Mouse (Mus musculus) layer of hippocampus, adult 18-20 months (tissue): ENCODE data around the gene Pycard. TPM values are rescaled to one million over a fixed set of nuclear protein-coding genes. Genes with fewer than 3 reads are reported as not detected.
"Not testable (repeated sequence)": the region's sequence is repeated elsewhere in the genome, so short reads cannot be mapped to it uniquely, and the experiment has no call there.

Experiments
- DNase-seq, 2 experiments: peaks; one replicate each; pipeline ENCODE4 v3.0.0; 2022; ENCODE audit warnings: low spot score in 2 of 2
- total RNA-seq, 2 experiments: library from RNA; stranded (reverse); gene quantifications; 2 replicates each; pipeline ENCODE4 v1.2.3; 2021

Pycard gene
- total RNA-seq, 2 experiments from 2014 or later = 2.1 to 3.2 TPM

- no peak for DNase-seq
Measured at GRCm38 (mm10) chr7:127944614-127945013, 49.1 kb downstream of the Pycard start.

GRCm38 (mm10) chr7:127942097-127942496, 51.6 kb downstream of the Pycard start:
- not testable (repeated sequence) for DNase-seq

Other genes with a start within 250 kb of the Pycard start
- gene Fbxl19, start 249.3 kb downstream of the Pycard start, total RNA-seq = 10 to 100 TPM; 59.2 to 59.7 TPM
- 10 to 100 TPM; 25.9 to 29.3 TPM for gene Orai3, start 224.1 kb downstream of the Pycard start, total RNA-seq
- gene Setd1a, start 217.2 kb downstream of the Pycard start, total RNA-seq = 10 to 100 TPM; 35.4 to 44.6 TPM
- 1 to 10 TPM; 4.1 to 5.2 TPM for gene Gm49388, start 208.3 kb downstream of the Pycard start, total RNA-seq
- 1 to 10 TPM; 6.3 to 7.8 TPM for gene Hsd3b7, start 193.3 kb downstream of the Pycard start, total RNA-seq
- 10 to 100 TPM; 65.6 to 68.6 TPM for gene Stx4a, start 169.6 kb downstream of the Pycard start, total RNA-seq
- 100 to 1,000 TPM; 335 to 338 TPM for gene Stx1b, start 169.3 kb downstream of the Pycard start, total RNA-seq
- gene Zfp646, start 117.6 kb downstream of the Pycard start, total RNA-seq = 10 to 100 TPM; 34.6 to 35.9 TPM
- 10 to 100 TPM; 20.9 to 25.7 TPM for gene Zfp668, start 117.0 kb downstream of the Pycard start, total RNA-seq
- gene Prss53, start 102.9 kb downstream of the Pycard start, total RNA-seq = 1 to 10 TPM; 2.8 to 3.3 TPM
- not detected for gene Gm21974, start 98.4 kb downstream of the Pycard start, total RNA-seq
- 10 to 100 TPM; 22.9 to 30.8 TPM for gene Vkorc1, start 98.2 kb downstream of the Pycard start, total RNA-seq
- 10 to 100 TPM; 41.4 to 42.4 TPM for gene Bckdk, start 89.8 kb downstream of the Pycard start, total RNA-seq
- gene Kat8, start 81.4 kb downstream of the Pycard start, total RNA-seq = 10 to 100 TPM; 29.8 to 30.9 TPM
- gene Prss8, start 63.8 kb downstream of the Pycard start, total RNA-seq = under 1 TPM; 0.25 to 0.46 TPM
- gene Prss36, start 47.1 kb downstream of the Pycard start, total RNA-seq = 10 to 100 TPM; 10.3 to 10.5 TPM
- gene Fus, start 26.4 kb downstream of the Pycard start, total RNA-seq = 100 to 1,000 TPM; 279 to 285 TPM
- gene Trim72, start 10.1 kb upstream of the Pycard start, total RNA-seq = under 1 TPM; 0.32 to 0.58 TPM
- gene Itgam, start 68.8 kb upstream of the Pycard start, total RNA-seq = 10 to 100 TPM; 11.0 to 11.2 TPM
- under 1 TPM in 1 of 2 experiments, not detected in 1; 0.25 TPM for gene Gm49368, start 68.8 kb upstream of the Pycard start, total RNA-seq
- under 1 TPM; 0.13 to 0.59 TPM for gene Itgax, start 135.7 kb upstream of the Pycard start, total RNA-seq
- under 1 TPM; 0.20 to 0.71 TPM for gene Itgad, start 160.5 kb upstream of the Pycard start, total RNA-seq
- gene Cox6a2, start 212.5 kb upstream of the Pycard start, total RNA-seq = 1 to 10 TPM; 4.7 TPM
- gene Armc5, start 243.5 kb upstream of the Pycard start, total RNA-seq = 10 to 100 TPM; 11.5 to 12.6 TPM
- 1 to 10 TPM; 3.3 TPM for gene 9130023H24Rik, start 244.2 kb upstream of the Pycard start, total RNA-seq